Mouse (Mus musculus): ENCODE data around the gene Pak3. TPM values are rescaled to one million over a fixed set of nuclear protein-coding genes. Genes with fewer than 3 reads are reported as not detected.
A peak's percentile ranks its signal among the peaks of the same experiment; 100 is the strongest.
"Not testable (repeated sequence)": the region's sequence is repeated elsewhere in the genome, so short reads cannot be mapped to it uniquely, and the experiment has no call there.

Gene Pak3
- total RNA-seq (2022) = under 1 TPM in 3 of 4 experiments, not detected in 1; 0.05 to 0.09 (median 0.07) TPM

GRCm38 (mm10) chrX:143518168-143518901, at the start of gene Pak3:
Gene Pak3 (plus strand): TSS chrX:143518591.
- DNase-seq (ENCODE audit: low spot score in 2 of 2) = no peak

- peak; percentile 100 for DNase-seq (ENCODE audit: low spot score in 2 of 2)
These were observed 35.5 kb upstream of the Pak3 start for GRCm38 (mm10) chrX:143482866-143483265.

DNA sequence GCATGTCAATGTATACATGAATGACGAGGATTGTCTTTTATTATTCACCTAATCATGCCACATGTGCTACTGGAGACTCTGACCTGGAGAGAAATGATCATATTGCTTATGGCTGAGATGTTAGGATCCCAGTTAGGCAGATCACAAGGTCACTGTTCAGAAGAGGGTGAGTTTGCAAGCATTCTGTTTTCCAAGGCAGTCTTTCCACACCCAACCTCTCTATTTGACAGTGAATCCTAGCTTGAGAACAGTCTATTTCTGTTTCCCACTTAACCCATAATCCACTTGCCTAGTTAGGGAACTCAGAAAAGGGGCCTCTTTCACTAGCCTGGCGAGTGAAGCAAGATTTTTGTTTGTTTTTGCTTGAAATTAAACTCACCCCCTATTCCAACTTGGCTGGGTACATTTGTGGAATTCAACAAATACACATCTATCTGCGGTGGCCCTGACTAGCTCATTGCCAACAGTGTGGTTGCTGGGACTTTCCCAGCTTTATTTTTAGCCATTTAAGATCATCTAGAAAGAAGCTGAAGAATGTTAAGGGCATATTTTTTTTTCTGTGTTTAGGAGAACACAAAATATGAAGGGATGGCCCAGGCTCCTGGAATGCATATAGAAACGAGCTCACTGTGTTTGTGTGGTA, 17.2 kb upstream of the Pak3 start:
- no peak for DNase-seq (ENCODE audit: low spot score in 2 of 2)

- DNase-seq (ENCODE audit: low spot score in 2 of 2) = no peak
These were observed 16.5 kb upstream of the Pak3 start for GRCm38 (mm10) chrX:143501776-143502365.

DNA sequence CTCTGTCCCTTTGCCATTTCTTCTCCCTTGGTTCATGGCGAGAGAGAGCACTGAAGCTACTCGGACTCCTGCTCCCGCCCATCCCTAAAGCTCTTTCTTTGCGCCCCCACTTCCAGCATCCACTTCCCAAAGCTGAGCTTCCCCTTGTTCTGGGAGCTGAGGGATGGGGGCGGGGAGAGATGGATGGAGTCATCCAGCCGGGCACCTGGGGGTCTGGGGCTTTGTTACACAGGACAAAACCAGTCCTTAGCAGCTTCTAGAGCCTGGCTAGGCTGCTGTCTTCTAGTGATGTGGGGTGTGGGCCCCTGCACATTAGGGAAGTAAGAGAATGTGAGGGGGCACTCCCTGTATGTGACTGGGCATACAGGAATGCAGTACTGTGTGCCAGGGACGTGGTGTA, 526 bp downstream of the Pak3 start:
- no peak for DNase-seq (ENCODE audit: low spot score in 2 of 2)

DNA sequence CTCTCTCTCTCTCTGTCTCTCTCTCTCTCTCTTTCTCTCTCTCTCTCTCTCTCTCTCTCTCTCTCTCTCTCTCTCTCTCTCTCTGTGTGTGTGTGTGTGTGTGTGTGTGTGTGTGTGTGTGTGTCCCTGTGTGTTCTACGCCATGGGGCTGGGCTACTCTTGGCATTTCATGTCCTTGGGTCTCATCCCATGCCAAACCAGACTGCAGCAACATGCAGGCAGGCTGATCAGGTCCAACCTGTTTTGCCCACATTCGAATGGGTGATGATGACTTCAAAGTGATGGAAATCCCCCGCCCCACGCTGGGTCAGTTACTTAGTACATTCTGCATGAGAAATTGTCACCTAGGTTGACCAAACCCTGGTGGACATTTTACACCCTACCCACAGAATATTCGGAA, 1.1 kb downstream of the Pak3 start:
- not testable (repeated sequence) for DNase-seq (ENCODE audit: low spot score in 2 of 2)

DNA sequence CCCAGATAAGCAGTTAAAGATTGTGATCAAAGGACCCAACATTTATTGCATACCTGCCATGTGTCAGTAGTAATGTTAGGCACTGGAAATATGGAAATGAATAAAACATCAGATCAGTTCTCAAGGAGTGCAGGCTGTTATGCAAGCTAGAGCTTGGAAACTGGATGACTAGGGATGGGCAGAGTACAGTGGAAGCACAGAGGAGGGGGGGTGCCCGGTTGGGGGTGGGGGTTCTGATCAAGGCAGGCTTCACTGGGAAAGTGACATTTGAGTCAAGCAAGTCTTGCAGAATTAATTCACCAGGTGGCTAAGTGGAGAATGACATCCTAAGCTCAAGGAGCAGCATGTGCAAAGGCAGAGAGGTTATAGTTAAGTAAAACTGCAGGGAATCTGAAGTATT, 1.8 kb downstream of the Pak3 start:
- DNase-seq (ENCODE audit: low spot score in 2 of 2) = no peak

GRCm38 (mm10) chrX:143532331-143532730, 13.9 kb downstream of the Pak3 start:
- no peak for DNase-seq (ENCODE audit: low spot score in 2 of 2)

DNA sequence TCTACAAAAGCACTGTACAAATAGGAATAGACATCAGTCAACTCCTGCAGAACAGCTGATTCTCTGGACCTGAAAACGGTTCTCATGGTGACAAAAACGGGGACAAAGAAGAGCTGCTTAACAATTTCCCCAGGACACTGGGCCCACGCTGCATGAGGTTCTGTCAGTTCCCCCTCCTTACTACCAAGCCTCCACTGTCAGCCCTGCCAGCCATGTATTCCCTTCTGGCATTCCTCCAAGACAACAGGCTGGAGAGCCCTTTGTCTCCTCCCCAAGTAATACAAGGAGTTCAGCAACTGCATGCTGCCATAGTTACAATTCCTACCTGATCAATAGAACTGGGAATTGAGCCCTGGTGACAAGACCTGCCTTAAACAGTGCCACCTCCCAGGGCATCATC, 15.2 kb downstream of the Pak3 start:
- no peak for DNase-seq (ENCODE audit: low spot score in 2 of 2)

DNA sequence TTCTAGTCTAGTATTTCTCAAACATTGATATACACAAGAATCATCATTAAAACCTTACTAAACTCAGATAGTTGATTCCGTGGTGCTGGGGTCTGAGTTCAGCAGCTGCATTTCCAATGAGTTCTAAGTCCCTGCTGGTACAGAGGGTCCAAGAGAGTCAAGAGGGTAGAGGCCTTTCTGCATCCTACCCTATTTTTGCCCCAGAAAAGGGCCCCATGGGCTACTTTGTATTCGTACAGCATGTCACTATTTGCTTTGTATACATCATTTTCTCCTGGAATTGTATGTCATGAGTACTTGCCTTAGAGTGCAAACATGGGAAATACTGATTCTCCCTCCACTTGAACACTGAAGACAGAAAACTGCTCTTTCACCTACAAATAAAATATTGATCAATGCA, 24.4 kb downstream of the Pak3 start:
- no peak for DNase-seq (ENCODE audit: low spot score in 2 of 2)

DNA sequence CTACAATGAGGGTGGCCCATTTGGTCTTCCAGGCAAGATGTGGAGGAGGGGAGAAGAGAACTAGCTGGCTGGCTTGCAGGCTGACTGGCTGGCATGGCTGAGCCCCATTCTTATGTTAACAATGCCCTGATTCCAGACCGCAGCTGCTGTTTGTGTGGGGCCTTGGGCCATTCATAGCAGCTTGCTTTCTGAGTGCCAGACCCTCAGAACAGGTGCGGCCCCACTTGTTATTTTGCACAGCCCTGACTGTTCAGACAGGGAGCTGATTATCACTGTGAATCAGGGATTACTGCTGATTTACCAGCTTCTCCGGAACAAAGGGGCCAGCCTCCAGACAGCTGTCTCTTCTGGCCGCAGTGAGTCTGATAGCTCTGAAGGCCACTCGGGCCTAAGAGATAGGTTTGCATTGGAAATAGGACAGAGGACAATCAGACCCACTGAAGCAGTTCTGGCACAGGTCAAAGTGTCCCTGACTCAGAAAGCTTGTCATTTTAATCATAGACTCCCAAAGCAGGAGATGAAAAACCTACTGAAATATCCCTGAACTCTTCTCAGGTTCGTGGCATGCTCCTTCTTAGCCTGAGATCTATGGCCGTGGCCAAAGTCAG, 24.9 kb downstream of the Pak3 start:
- no peak for DNase-seq (ENCODE audit: low spot score in 2 of 2)

DNA sequence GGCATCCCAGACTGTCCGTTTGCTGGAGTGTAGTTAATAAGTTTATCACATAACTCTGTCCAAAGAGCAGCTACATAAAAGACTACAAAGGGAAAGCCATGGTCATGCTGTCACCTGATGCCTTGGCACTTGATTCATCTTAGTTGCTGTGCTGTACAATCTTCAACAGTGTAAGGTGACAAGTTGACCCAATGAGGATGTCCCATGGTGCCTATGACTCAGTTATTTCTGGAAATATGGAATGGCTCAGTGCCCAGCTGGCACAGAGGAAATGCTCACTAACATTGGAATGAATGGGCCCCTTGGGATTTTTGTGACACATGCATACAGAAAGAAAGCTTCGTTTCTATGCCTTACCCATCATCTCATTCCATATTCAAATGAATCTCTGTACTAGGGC, 55.3 kb downstream of the Pak3 start:
- DNase-seq (ENCODE audit: low spot score in 2 of 2) = no peak

- DNase-seq (ENCODE audit: low spot score in 2 of 2) = no peak
These were observed 61.5 kb downstream of the Pak3 start for GRCm38 (mm10) chrX:143579925-143580324.

- no peak for DNase-seq (ENCODE audit: low spot score in 2 of 2)
These were observed 62.1 kb downstream of the Pak3 start for GRCm38 (mm10) chrX:143580458-143580959.

- DNase-seq (ENCODE audit: low spot score in 2 of 2) = no peak
These were observed 88.6 kb downstream of the Pak3 start for GRCm38 (mm10) chrX:143606877-143607449.

DNA sequence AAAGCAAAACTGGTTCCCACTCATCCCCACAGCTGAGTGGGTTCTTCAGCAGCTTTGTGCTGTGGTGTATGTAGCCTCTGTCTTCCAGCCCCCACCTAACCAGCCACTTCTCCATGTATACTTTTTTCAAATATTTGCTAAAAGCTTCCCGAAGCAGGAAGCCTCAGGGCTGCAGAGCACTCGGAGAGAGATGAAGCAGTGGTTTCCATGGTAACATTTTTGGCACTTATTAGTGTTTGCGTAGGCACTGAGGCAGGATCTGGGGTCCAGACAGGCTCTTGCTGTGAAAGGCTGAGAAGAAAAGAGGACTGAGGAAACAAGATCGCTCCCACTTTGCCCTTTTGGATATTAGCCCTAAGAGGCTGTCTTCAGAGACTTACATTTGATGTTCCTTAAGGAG, 100.3 kb downstream of the Pak3 start:
- DNase-seq (ENCODE audit: low spot score in 2 of 2) = no peak

GRCm38 (mm10) chrX:143627767-143628166, 109.4 kb downstream of the Pak3 start:
- no peak for DNase-seq (ENCODE audit: low spot score in 2 of 2)

DNA sequence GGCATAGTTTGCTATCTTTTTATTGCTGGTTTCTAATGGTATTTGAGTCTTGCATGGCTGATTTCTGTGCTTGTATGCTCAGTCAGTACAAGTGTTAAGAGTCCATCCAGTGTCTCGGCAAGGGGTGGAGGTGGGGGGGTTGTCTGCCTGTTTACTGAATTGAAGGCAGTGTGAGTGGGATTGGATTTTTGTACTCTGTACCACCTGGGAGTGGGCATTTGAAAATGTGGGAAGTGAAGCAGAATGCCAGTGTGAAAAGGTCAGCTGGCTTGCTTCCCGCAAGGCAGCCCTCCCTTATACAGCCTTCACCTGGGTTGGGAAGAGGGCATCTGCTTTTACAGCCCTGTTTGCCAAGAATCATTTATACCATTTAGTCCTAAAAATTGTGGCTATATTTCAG, 125.5 kb downstream of the Pak3 start:
- DNase-seq (ENCODE audit: low spot score in 2 of 2) = no peak

- DNase-seq (ENCODE audit: low spot score in 2 of 2) = no peak
These were observed 126.4 kb downstream of the Pak3 start for GRCm38 (mm10) chrX:143644807-143645206.

DNA sequence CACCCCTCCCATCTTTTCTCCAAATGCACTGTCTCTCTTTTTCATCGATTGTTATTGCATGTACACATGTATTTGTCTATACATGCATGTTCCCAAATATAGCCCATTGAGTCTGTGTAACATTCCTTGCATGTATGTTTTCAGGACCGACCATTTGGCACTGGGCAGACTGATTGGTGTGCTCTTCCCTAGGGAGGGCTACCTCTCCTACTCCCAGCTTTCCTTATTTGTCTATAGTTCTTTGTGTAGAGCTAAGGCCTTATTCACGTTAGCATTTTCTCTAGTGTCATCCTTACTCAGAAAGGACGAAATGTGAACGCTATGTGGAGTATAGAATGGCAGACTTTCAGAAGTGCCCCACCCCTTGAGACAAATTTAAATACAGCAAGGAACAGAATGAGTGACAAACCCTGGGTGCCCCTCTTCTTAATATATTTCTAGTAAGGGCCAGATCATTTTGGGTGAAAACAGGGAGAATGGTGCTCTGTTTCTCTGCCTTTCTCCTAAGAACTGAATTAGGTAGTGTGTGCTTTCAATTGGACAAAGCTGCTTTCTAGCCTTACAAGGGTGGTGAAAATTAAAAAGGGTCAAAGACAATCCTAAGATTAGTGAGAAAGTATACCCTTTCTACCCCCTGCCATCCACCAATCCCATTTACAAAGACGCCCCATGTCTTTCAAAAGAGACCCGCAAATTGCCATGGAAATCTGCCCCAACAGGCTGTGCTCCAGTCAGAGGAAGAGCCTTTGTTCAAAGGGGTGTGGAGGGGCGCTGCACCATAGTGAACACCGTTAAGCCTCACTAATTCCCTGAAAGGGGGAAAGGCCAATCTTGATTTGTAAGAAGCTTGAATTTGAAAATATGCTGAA, 136.2 kb downstream of the Pak3 start:
- no peak for DNase-seq (ENCODE audit: low spot score in 2 of 2)

DNA sequence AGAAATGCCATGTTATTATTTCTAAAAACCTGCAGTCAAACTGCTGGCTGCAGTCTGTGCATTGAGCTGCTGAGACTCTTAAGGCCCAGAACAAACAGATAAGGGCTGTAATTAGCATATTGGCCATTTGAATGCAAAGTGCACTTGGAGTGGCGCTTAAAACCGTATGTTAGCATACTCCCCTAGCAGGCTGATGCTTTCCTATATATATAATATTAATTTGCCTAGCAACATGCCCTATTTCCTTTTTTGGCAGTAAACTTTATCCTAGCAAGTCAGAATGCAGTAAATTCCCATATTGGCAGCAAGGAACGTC, 136.7 kb downstream of the Pak3 start:
- no peak for DNase-seq (ENCODE audit: low spot score in 2 of 2)
